Mouse (Mus musculus) lung, postnatal 0 days (tissue): Measurements from ENCODE around the gene Prcc. TPM values are rescaled to one million over a fixed set of nuclear protein-coding genes. Genes with fewer than 3 reads are reported as not detected.

Source experiments
- ATAC-seq: fragments of 200-750 bp; cut with Nextera tagmentation; 2 replicates; pipeline ENCODE4 v1.8.0; 2017; ENCODE audit warnings: moderate library complexity
- DNase-seq: peaks from one replicate; pipeline ENCODE4 v3.0.0-alpha.2; 2016; ENCODE audit warnings: low spot score
- H3K27ac ChIP-seq: fragments of 300-500 bp; sonication (generic); 2 replicates; pipeline ENCODE4 v1.5.1; 2014; ENCODE audit warnings: antibody characterized with exemption, mild to moderate bottlenecking, low read length, mixed read lengths
- H3K27me3 ChIP-seq: fragments of 300-500 bp; sonication (generic); replicated peaks from 2 replicates; pipeline ENCODE4 v1.6.1; 2014; ENCODE audit warnings: low read length, mixed read lengths; ENCODE audit not compliant: insufficient read depth
- H3K36me3 ChIP-seq: fragments of 300-500 bp; sonication (generic); 2 replicates; pipeline ENCODE4 v1.6.1; 2014; ENCODE audit warnings: low read length, mixed read lengths; ENCODE audit not compliant: insufficient read depth
- H3K4me1 ChIP-seq: fragments of 300-500 bp; sonication (generic); 2 replicates; pipeline ENCODE4 v1.6.1; 2014; ENCODE audit warnings: antibody characterized with exemption, low read depth, low read length, mixed read lengths; ENCODE audit not compliant: insufficient read depth
- H3K4me2 ChIP-seq: fragments of 300-500 bp; sonication (generic); replicated peaks from 2 replicates; pipeline ENCODE4 v1.6.1; 2014; ENCODE audit warnings: low read depth, mild to moderate bottlenecking, low read length, moderate library complexity, mixed read lengths
- H3K4me3 ChIP-seq: fragments of 300-500 bp; sonication (generic); 2 replicates; pipeline ENCODE4 v1.5.1; 2014; ENCODE audit warnings: low read depth, low read length
- H3K9ac ChIP-seq: fragments of 300-500 bp; sonication (generic); replicated peaks from 2 replicates; pipeline ENCODE4 v1.6.1; 2014; ENCODE audit warnings: low read depth, mild to moderate bottlenecking
- H3K9me3 ChIP-seq: fragments of 300-500 bp; sonication (generic); 2 replicates; pipeline ENCODE4 v1.6.1; 2016; ENCODE audit warnings: low read length, mixed read lengths
- CTCF ChIP-seq: IDR thresholded peaks from 2 replicates; pipeline ENCODE4 v1.5.1; 2016; ENCODE audit warnings: antibody characterized with exemption, mild to moderate bottlenecking
- EP300 ChIP-seq: IDR thresholded peaks from 2 replicates; pipeline ENCODE4 v1.6.1; 2016; ENCODE audit warnings: antibody characterized with exemption, mild to moderate bottlenecking, control low read depth
- WGBS: fragments of 180-500 bp; shearing (Covaris S2); extraction: QIAGEN DNeasy Blood & Tissue Kit; methylation state at CpG from one replicate; pipeline ENCODE4 v1.1.7; 2014; 5-methylcytosine and 5-hydroxymethylcytosine counted together
- polyA plus RNA-seq: library from polyadenylated mRNA; unstranded; fragments of >200 nt; fragmentation: Nextera tagmentation; extraction: Ambion mirVana; gene quantifications from 2 replicates; pipeline ENCODE4 v1.2.1, GENCODE M21; 2015

Prcc gene
- polyA plus RNA-seq, 1 experiment from 2014 or later: 9.8 TPM

- Histone ChIP-seq H3K4me2 (no peak overlapping the region), H3K4me1 (peaks cover 6% of the 10 kb centered on the region), H3K9ac (no peak overlapping the region), H3K4me3 (no peak overlapping the region), H3K27me3 (no peaks in the 10 kb centered on the region), H3K36me3 (peaks cover 12% of the 10 kb centered on the region), H3K27ac (no peak overlapping the region), H3K9me3 (no peaks in the 10 kb centered on the region)
- no peak for TF ChIP-seq CTCF
- TF ChIP-seq EP300: no peak
- DNase-seq (no peak), ATAC-seq (no peak)
- WGBS: 83% methylated on average over 5 of the region's 5 CpGs
Measured at GRCm38 (mm10) chr3:87927452-87927851, 42.0 kb upstream of the Prcc start.

- Histone ChIP-seq H3K36me3 (peaks cover 12% of the 10 kb centered on the region), H3K4me1 (peaks cover 6% of the 10 kb centered on the region), H3K9ac (no peak overlapping the region), H3K9me3 (no peaks in the 10 kb centered on the region), H3K27ac (no peak overlapping the region), H3K4me2 (no peak overlapping the region), H3K27me3 (no peaks in the 10 kb centered on the region), H3K4me3 (no peak overlapping the region)
- DNase-seq (no peak), ATAC-seq (no peak)
- 93% methylated on average over 7 of the region's 7 CpGs for WGBS
- no peak for TF ChIP-seq CTCF
- no peak for TF ChIP-seq EP300
Measured at GRCm38 (mm10) chr3:87924996-87925395, 39.6 kb upstream of the Prcc start.

- ATAC-seq (no peak), DNase-seq (peak; percentile 4)
- H3K36me3 ChIP-seq: peaks cover 21% of the 10 kb centered on the region
- peak overlapping the region; percentile 59 for H3K4me3 ChIP-seq
- H3K4me2 ChIP-seq: peak overlapping the region; percentile 65
- no peaks in the 10 kb centered on the region for H3K4me1 ChIP-seq
- H3K27me3 ChIP-seq: no peaks in the 10 kb centered on the region
- peak; percentile 42 for TF ChIP-seq CTCF
- no peak for TF ChIP-seq EP300
- H3K27ac ChIP-seq: peak overlapping the region; percentile 87; the same call in 1 of the 2 replicates
- H3K9me3 ChIP-seq: no peaks in the 10 kb centered on the region
- WGBS: 63% methylated on average over 9 of the region's 9 CpGs
- no peak overlapping the region for H3K9ac ChIP-seq
Measured at GRCm38 (mm10) chr3:87920270-87920943, 35.0 kb upstream of the Prcc start.

GRCm38 (mm10) chr3:87919336-87920108 is 34.1 kb upstream of the Prcc start, which contains the start of gene Mrpl24:
Gene Mrpl24, plus strand, starts transcription at chr3:87919506.
- ATAC-seq (peak; percentile 94), DNase-seq (peak; percentile 98)
- H3K4me1 ChIP-seq: no peaks in the 10 kb centered on the region
- H3K4me2 ChIP-seq: peak within 1 kb of the TSS; percentile 65
- H3K36me3 ChIP-seq: peaks cover 12% of the 10 kb centered on the region
- peak within 1 kb of the TSS; percentile 64 for H3K9ac ChIP-seq
- peak within 1 kb of the TSS; percentile 87 for H3K27ac ChIP-seq
- H3K9me3 ChIP-seq: no peaks in the 10 kb centered on the region
- under 1% methylated on average over 30 of the region's 30 CpGs for WGBS
- no peaks in the 10 kb centered on the region for H3K27me3 ChIP-seq
- TF ChIP-seq CTCF (0 out of 2 replicates have a peak, but pooled peaks have one; percentile 6), EP300 (peak; percentile 81)
- peak within 1 kb of the TSS; percentile 59 for H3K4me3 ChIP-seq

GRCm38 (mm10) chr3:87918551-87918950 is 33.1 kb upstream of the Prcc start:
- ATAC-seq (no peak), DNase-seq (peak; percentile 4)
- Histone ChIP-seq H3K27ac (no peak overlapping the region), H3K36me3 (peaks cover 16% of the 10 kb centered on the region), H3K9me3 (no peaks in the 10 kb centered on the region), H3K4me2 (no peak overlapping the region; the same call in 1 of the 2 replicates), H3K4me3 (no peak overlapping the region), H3K4me1 (no peaks in the 10 kb centered on the region), H3K27me3 (no peaks in the 10 kb centered on the region), H3K9ac (no peak overlapping the region)
- WGBS: 96% methylated on average over 1 of the region's 1 CpGs
- TF ChIP-seq CTCF (no peak), EP300 (no peak)

- ATAC-seq (no peak), DNase-seq (no peak)
- 87% methylated on average over 1 of the region's 1 CpGs for WGBS
- H3K27ac ChIP-seq: no peak overlapping the region
- H3K4me1 ChIP-seq: no peaks in the 10 kb centered on the region
- H3K27me3 ChIP-seq: no peaks in the 10 kb centered on the region
- no peak overlapping the region for H3K4me3 ChIP-seq
- H3K36me3 ChIP-seq: peaks cover 16% of the 10 kb centered on the region
- no peak overlapping the region for H3K9ac ChIP-seq
- no peaks in the 10 kb centered on the region for H3K9me3 ChIP-seq
- H3K4me2 ChIP-seq: no peak overlapping the region
- TF ChIP-seq EP300 (no peak), CTCF (peak; percentile 43)
Measured at GRCm38 (mm10) chr3:87916990-87917389, 31.6 kb upstream of the Prcc start.
